Comparison of ENCODE assay signal across 9 mouse cellular contexts in genomic region chrX:129749571-129750061, GRCm38 (mm10). TPM values are rescaled to one million over a fixed set of nuclear protein-coding genes. Genes with fewer than 3 reads are reported as not detected.
DNase-seq lines count a peak whose midpoint lies in the region; ATAC-seq and TF ChIP-seq lines count a peak whose summit lies in the region.
"Had no signal": no experiment of that assay in that cellular context is flagged by ENCODE, and none has a peak within 500 bp of the region (broad histone marks: within the 10 kb centered on the region; RNA-seq: fewer than 3 reads in every experiment).

TSS of gene Diaph2 (plus strand) at chrX:129749742.

- DNase-seq in A20 (ENCODE audit: low read depth, low spot score) = peak; percentile 90
- peak; percentile 30 for DNase-seq in brain, embryonic 18.5 days (ENCODE audit: low read depth, low spot score)
- peak; percentile 80 for DNase-seq in kidney, postnatal 0 days (ENCODE audit: low spot score)
- peak; percentile 66 for DNase-seq in liver, embryonic 11.5 days (ENCODE audit: low spot score)
- peak; percentile 68 to 79 for DNase-seq in spleen, postnatal 4 days (ENCODE audit: low spot score in 2 of 2)

- H3K36me3 ChIP-seq in heart, embryonic 13.5 days = no peaks in the 10 kb centered on the region
- no peaks in the 10 kb centered on the region for H3K36me3 ChIP-seq in kidney, postnatal 0 days (ENCODE audit: insufficient read depth, low read length)
- no peaks in the 10 kb centered on the region for H3K36me3 ChIP-seq in liver, embryonic 11.5 days (ENCODE audit: control insufficient read depth, insufficient read depth, low read length)
- no peaks in the 10 kb centered on the region for H3K36me3 ChIP-seq in myocyte (ENCODE audit: control insufficient read depth, insufficient read depth)

- no peak for TF ChIP-seq CTCF in kidney, postnatal 0 days (IDR thresholded peaks at IDR 0.05; ENCODE audit: low read depth)

- H3K9ac ChIP-seq in heart, embryonic 13.5 days = peak within 1 kb of the TSS; percentile 81
- peak within 1 kb of the TSS; percentile 65 for H3K9ac ChIP-seq in kidney, postnatal 0 days (ENCODE audit: low read depth, low read length)
- H3K9ac ChIP-seq in liver, embryonic 11.5 days (ENCODE audit: low read depth, low read length) = peak within 1 kb of the TSS; percentile 37; the same call in 1 of the 2 replicates

- 3% methylated on average over 32 of the region's 49 CpGs for whole genome bisulfite sequencing in heart, embryonic 13.5 days
- WGBS in kidney, postnatal 0 days = 27% methylated on average over 41 of the region's 49 CpGs
- 14% methylated on average over 45 of the region's 49 CpGs for WGBS in liver, embryonic 11.5 days

- H3ac ChIP-seq in myocyte (ENCODE audit: control insufficient read depth, insufficient read length) = peak within 1 kb of the TSS; percentile 49

- peak within 1 kb of the TSS; percentile 70 for H3K4me3 ChIP-seq in heart, embryonic 13.5 days
- peak within 1 kb of the TSS; percentile 57 for H3K4me3 ChIP-seq in kidney, postnatal 0 days (replicated peaks; ENCODE audit: low read depth, low read length)
- peak within 1 kb of the TSS; percentile 55 for H3K4me3 ChIP-seq in liver, embryonic 11.5 days (ENCODE audit: low read depth, low read length)
- peak within 1 kb of the TSS; percentile 61 for H3K4me3 ChIP-seq in myocyte

- peak; percentile 93 for TF ChIP-seq POLR2A in myocyte (IDR thresholded peaks at IDR 0.05; ENCODE audit: insufficient read length, low read depth)

- H3K27me3 ChIP-seq in heart, embryonic 13.5 days (replicated peaks) = no peaks in the 10 kb centered on the region
- H3K27me3 ChIP-seq in kidney, postnatal 0 days (ENCODE audit: insufficient read depth, low read length) = no peaks in the 10 kb centered on the region
- no peaks in the 10 kb centered on the region for H3K27me3 ChIP-seq in liver, embryonic 11.5 days (replicated peaks; ENCODE audit: control insufficient read depth, insufficient read depth, low read length)
- H3K27me3 ChIP-seq in myocyte (ENCODE audit: control insufficient read depth, insufficient read depth, insufficient read length) = no peaks in the 10 kb centered on the region

- H3K27ac ChIP-seq in heart, embryonic 13.5 days (replicated peaks) = peak within 1 kb of the TSS; percentile 67
- H3K27ac ChIP-seq in kidney, postnatal 0 days = peak within 1 kb of the TSS; percentile 57; the same call in 1 of the 2 replicates
- H3K27ac ChIP-seq in liver, embryonic 11.5 days (ENCODE audit: low read depth, low read length) = no peak within 1 kb of the TSS

- H3K79me2 ChIP-seq in myocyte (ENCODE audit: control insufficient read depth, insufficient read depth) = peaks cover 14% of the 10 kb centered on the region

- peak within 1 kb of the TSS; percentile 67 for H3K4me2 ChIP-seq in heart, embryonic 13.5 days
- H3K4me2 ChIP-seq in kidney, postnatal 0 days (ENCODE audit: low read length) = peak within 1 kb of the TSS; percentile 57
- H3K4me2 ChIP-seq in liver, embryonic 11.5 days = peak within 1 kb of the TSS; percentile 62
- peak within 1 kb of the TSS; percentile 77 for H3K4me2 ChIP-seq in myocyte (ENCODE audit: low read depth)

- H3K9me3 ChIP-seq in heart, embryonic 13.5 days = no peaks in the 10 kb centered on the region
- H3K9me3 ChIP-seq in kidney, postnatal 0 days (replicated peaks; ENCODE audit: low read length) = no peaks in the 10 kb centered on the region
- no peaks in the 10 kb centered on the region for H3K9me3 ChIP-seq in liver, embryonic 11.5 days (ENCODE audit: control insufficient read depth, low read length)

- 0 out of 2 replicates have a peak, but pooled peaks cover 2% of the 10 kb centered on the region for H3K4me1 ChIP-seq in heart, embryonic 13.5 days
- H3K4me1 ChIP-seq in kidney, postnatal 0 days (replicated peaks; ENCODE audit: insufficient read depth, low read length) = no peaks in the 10 kb centered on the region
- H3K4me1 ChIP-seq in liver, embryonic 11.5 days (replicated peaks; ENCODE audit: control insufficient read depth, insufficient read depth, low read length) = no peaks in the 10 kb centered on the region

- ATAC-seq in erythroid progenitor cell, adult 5-6 weeks (replicated peaks; ENCODE audit: low FRiP score, poor library complexity, severe bottlenecking) = peak; percentile 46; the same call in 1 of the 2 replicates
- ATAC-seq in heart, embryonic 13.5 days (ENCODE audit: extremely low read depth, insufficient number of reproducible peaks, low FRiP score, low TSS enrichment) = peak; percentile 74
- peak; percentile 95 for ATAC-seq in kidney, postnatal 0 days (replicated peaks; ENCODE audit: low FRiP score, low read depth)
- peak; percentile 96 for ATAC-seq in liver, embryonic 11.5 days (replicated peaks; ENCODE audit: low FRiP score)

TF ChIP-seq in myocyte, 11 proteins besides CTCF, POLR2A, EP300 and RAD21:
- TF ChIP-seq POLR2AphosphoS2 (IDR thresholded peaks at IDR 0.05; ENCODE audit: insufficient read length, low read depth) = peak; percentile 74
- TF ChIP-seq TCF12 (IDR thresholded peaks at IDR 0.05; ENCODE audit: insufficient read depth, poor library complexity, severe bottlenecking) = no peak
- no peak for TF ChIP-seq REST (IDR thresholded peaks at IDR 0.05; ENCODE audit: insufficient read depth, insufficient read length)
- TF ChIP-seq USF1 (IDR thresholded peaks at IDR 0.05; ENCODE audit: low read depth) = peak; percentile 75
- peak in 2 of 3 experiments; percentile 74 to 83 for TF ChIP-seq MYOD1 (IDR thresholded peaks at IDR 0.05; ENCODE audit: control insufficient read depth in 1 of 3, insufficient read length in 2 of 3, low read depth in 2 of 3)
- TF ChIP-seq CEBPB (IDR thresholded peaks at IDR 0.05; ENCODE audit: insufficient read depth, poor library complexity, severe bottlenecking) = no peak
- peak; percentile 19 to 87 (median 80) for TF ChIP-seq MYOG (IDR thresholded peaks at IDR 0.05; ENCODE audit: control insufficient read depth in 1 of 3, insufficient read depth in 1 of 3, insufficient read length in 2 of 3, low read depth in 2 of 3)
- TF ChIP-seq MAX (IDR thresholded peaks at IDR 0.05; ENCODE audit: low read depth) = no peak

RNA-seq across cellular contexts. Expression of gene Diaph2, which starts in this region (rescaled TPM):
- total RNA-seq in erythroid progenitor cell, adult 5-6 weeks (2015; ENCODE audit: low replicate concordance) = 7.5 and 8.3 TPM in 2 replicates
- 0.38 and 1.7 TPM in 2 replicates for total RNA-seq in erythroid progenitor cell, adult 5-6 weeks (2017; ENCODE audit: low replicate concordance)
- polyA plus RNA-seq in heart, embryonic 13.5 days (2015; fragmentation: Nextera tagmentation; extraction: Ambion mirVana) = 4.4 and 5.3 TPM in 2 replicates
- 5.2 and 5.4 TPM in 2 replicates for polyA plus RNA-seq in kidney, postnatal 0 days (2015; fragmentation: Nextera tagmentation; extraction: Ambion mirVana)
- 1.2 and 2.0 TPM in 2 replicates for polyA plus RNA-seq in liver, embryonic 11.5 days (2014; fragmentation: Nextera tagmentation; extraction: Ambion mirVana)
- 1.4 TPM for polyA plus RNA-seq in myocyte (2012; fragmentation: generic; extraction: Trizol)
- total RNA-seq: MEL had no signal

Comparison
In these comparisons a context has a peak if more than half of its experiments do, and no peak if none do; other contexts are left out.
1. DNase-seq: peak in every context shown above with its lines; median percentile 90 in A20; 80 in kidney, postnatal 0 days; 74 in spleen, postnatal 4 days; 66 in liver, embryonic 11.5 days; 30 in brain, embryonic 18.5 days.
2. ATAC-seq: peak in every context shown above with its lines; median percentile 96 in liver, embryonic 11.5 days; 95 in kidney, postnatal 0 days; 74 in heart, embryonic 13.5 days; 46 in erythroid progenitor cell, adult 5-6 weeks.